Mouse (Mus musculus): ENCODE measurements around the gene Mtmr3. TPM values are rescaled to one million over a fixed set of nuclear protein-coding genes. Genes with fewer than 3 reads are reported as not detected.

The Mtmr3 gene
- polyA plus RNA-seq, 1 experiment, result 35.3 TPM

DNA sequence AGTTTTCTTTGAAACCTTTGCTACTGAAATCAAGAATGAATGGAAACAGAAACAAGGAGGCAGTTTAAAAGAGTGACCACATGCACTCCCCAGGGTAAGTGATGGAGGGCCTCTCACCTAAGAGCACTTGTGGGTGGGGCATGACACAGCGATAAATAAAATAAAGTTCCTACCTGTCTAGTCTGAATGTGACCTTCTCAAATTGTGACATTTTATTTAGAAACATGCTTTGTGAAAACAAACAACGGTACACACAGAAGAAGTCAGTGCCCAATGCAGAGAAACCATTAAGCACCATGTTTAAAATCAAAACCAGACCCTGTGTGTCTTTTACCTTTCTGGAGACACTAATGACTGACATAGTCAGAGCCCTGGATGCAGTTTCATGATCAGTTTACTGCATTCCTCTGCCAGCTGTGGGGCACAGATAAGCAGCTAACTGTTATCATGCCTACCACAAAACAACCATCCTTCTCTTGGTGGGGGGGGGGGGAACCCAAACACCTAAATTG lies 51.6 kb downstream of the Mtmr3 start:
- WGBS, result 81% methylated on average over 2 of the region's 2 CpGs
- no peak overlapping the region; the same call in 1 of the 2 replicates for H3K4me3 ChIP-seq (ENCODE audit: extremely low read depth, insufficient read depth, insufficient read length)
- no peaks in the 10 kb centered on the region; the same call in 1 of the 2 replicates for H3K36me3 ChIP-seq (ENCODE audit: control insufficient read depth, insufficient read depth, low read length)
- no peak for DNase-seq (ENCODE audit: low read depth in 1 of 2, low spot score in 2 of 2)
- peaks cover 10% of the 10 kb centered on the region; the same call in 1 of the 2 replicates for H3K4me1 ChIP-seq (ENCODE audit: control insufficient read depth, insufficient read depth, insufficient read length)
- H3K27ac ChIP-seq (ENCODE audit: insufficient read depth, low read length), result no peak overlapping the region
- no peak for TF ChIP-seq CTCF (IDR thresholded peaks at IDR 0.05; ENCODE audit: extremely low read depth, insufficient read depth, insufficient read length, insufficient replicate concordance)
- no peak for TF ChIP-seq POLR2A (IDR thresholded peaks at IDR 0.05; ENCODE audit: low read depth, low read length)
- no peaks in the 10 kb centered on the region for H3K27me3 ChIP-seq (ENCODE audit: control insufficient read depth, insufficient read depth, low read length)

DNA sequence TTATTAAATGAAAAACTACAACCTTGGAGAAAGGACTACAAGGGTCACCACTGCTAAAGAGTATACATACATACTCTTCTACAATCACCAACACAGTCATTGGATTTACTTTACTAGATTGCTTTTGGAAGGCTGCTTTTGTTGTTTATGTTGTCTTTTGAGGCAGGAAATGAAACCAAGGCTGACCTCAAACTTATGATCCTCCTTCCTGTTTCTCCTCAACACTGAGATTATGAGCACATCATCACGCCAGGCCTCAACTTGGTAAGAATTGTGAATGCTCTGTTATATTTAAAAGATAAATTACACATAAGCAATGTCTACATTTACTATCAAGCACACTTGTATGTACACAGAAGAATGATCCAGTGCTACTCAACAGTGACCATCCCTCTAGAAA lies 58.0 kb downstream of the Mtmr3 start:
- no peak for TF ChIP-seq POLR2A (IDR thresholded peaks at IDR 0.05; ENCODE audit: low read depth, low read length)
- TF ChIP-seq CTCF (IDR thresholded peaks at IDR 0.05; ENCODE audit: extremely low read depth, insufficient read depth, insufficient read length, insufficient replicate concordance), result no peak
- peak in 1 of 2 experiments; percentile 42 for DNase-seq (ENCODE audit: low read depth in 1 of 2, low spot score in 2 of 2)
- WGBS, result 14% methylated on average over 1 of the region's 1 CpGs
- Histone ChIP-seq H3K4me1 (ENCODE audit: control insufficient read depth, insufficient read depth, insufficient read length) (peaks cover 6% of the 10 kb centered on the region; the same call in 1 of the 2 replicates), H3K36me3 (ENCODE audit: control insufficient read depth, insufficient read depth, low read length) (no peaks in the 10 kb centered on the region; the same call in none of the 2 replicates), H3K27me3 (ENCODE audit: control insufficient read depth, insufficient read depth, low read length) (no peaks in the 10 kb centered on the region), H3K27ac (ENCODE audit: insufficient read depth, low read length) (peak overlapping the region; percentile 37), H3K4me3 (ENCODE audit: extremely low read depth, insufficient read depth, insufficient read length) (no peak overlapping the region)

DNA sequence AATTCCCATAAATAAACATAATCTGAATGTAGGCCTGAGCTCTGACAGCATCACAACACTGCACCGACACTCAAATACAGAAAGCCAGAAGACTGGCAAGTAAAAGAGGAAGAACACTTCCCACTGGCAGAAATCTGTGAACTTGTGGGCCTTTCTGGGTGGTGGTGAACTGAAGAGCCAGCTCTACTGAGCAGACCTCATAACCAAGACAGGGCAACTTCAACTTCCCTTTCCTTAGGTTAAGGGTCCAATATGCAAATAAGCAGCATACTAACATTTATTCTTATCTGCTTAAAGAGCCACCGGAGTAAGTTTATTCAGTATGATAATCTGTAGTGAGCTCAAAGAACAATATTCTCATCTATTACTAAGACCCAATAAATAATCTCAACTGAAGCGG lies 67.5 kb downstream of the Mtmr3 start:
- no peaks in the 10 kb centered on the region; the same call in 1 of the 2 replicates for H3K4me1 ChIP-seq (ENCODE audit: control insufficient read depth, insufficient read depth, insufficient read length)
- no peak overlapping the region for H3K4me3 ChIP-seq (ENCODE audit: extremely low read depth, insufficient read depth, insufficient read length)
- no peak for TF ChIP-seq CTCF (IDR thresholded peaks at IDR 0.05; ENCODE audit: extremely low read depth, insufficient read depth, insufficient read length, insufficient replicate concordance)
- no peak for TF ChIP-seq POLR2A (IDR thresholded peaks at IDR 0.05; ENCODE audit: low read depth, low read length)
- H3K27me3 ChIP-seq (ENCODE audit: control insufficient read depth, insufficient read depth, low read length), result no peaks in the 10 kb centered on the region
- DNase-seq (ENCODE audit: low read depth in 1 of 2, low spot score in 2 of 2), result no peak
- H3K27ac ChIP-seq (ENCODE audit: insufficient read depth, low read length), result no peak overlapping the region
- peaks cover 21% of the 10 kb centered on the region for H3K36me3 ChIP-seq (ENCODE audit: control insufficient read depth, insufficient read depth, low read length)
- 48% methylated on average over 3 of the region's 3 CpGs for WGBS

DNA sequence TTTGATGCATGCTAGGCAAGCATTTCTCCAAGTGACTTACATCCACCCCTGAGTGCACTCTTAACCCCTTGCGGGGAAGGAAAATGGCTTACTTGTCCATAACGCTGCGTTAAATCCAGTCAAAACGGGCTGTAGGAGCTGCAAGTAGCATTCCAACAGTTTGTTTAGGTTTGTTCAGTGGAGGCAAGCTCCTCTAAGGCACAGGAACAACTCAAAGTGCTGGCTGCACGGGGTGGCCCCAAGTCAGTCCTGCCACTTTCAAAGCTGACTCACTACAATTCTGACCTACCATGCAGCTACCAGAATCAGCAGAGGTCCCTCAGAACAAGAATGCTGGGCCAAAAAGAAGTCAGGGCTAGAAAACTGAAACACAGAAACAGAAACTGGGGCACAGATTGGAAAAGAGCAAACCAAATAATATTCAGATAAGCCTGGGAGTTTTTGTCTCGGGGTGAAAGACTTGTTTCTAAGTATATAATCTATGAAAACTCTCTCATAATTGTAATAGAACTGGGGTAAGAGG lies 72.5 kb downstream of the Mtmr3 start:
- TF ChIP-seq POLR2A (IDR thresholded peaks at IDR 0.05; ENCODE audit: low read depth, low read length) (no peak), CTCF (IDR thresholded peaks at IDR 0.05; ENCODE audit: extremely low read depth, insufficient read depth, insufficient read length, insufficient replicate concordance) (no peak)
- Histone ChIP-seq H3K4me3 (ENCODE audit: extremely low read depth, insufficient read depth, insufficient read length) (no peak overlapping the region), H3K27ac (ENCODE audit: insufficient read depth, low read length) (no peak overlapping the region), H3K27me3 (ENCODE audit: control insufficient read depth, insufficient read depth, low read length) (no peaks in the 10 kb centered on the region), H3K4me1 (ENCODE audit: control insufficient read depth, insufficient read depth, insufficient read length) (no peaks in the 10 kb centered on the region; the same call in 1 of the 2 replicates), H3K36me3 (ENCODE audit: control insufficient read depth, insufficient read depth, low read length) (peaks cover 27% of the 10 kb centered on the region)
- DNase-seq (ENCODE audit: low read depth in 1 of 2, low spot score in 2 of 2), result no peak
- 89% methylated on average over 6 of the region's 6 CpGs for WGBS

DNA sequence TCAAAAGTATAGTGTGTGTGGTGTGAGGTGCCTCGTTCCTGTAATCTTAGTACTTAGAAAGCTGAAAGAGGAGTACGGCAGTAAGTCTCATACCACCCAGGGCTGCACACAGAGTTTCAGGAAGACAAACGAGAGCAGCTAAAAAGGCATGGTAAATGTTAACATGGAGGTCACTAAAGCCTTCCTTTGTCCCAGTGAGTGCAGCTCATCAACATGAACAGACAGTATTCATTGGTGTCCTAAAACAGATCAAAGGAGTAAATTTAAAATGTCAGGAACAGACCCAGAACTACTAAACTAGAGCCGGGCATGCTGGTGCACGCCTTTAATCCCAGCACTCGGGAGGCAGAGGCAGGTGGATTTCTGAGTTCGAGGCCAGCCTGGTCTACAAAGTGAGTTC lies 75.7 kb downstream of the Mtmr3 start:
- Histone ChIP-seq H3K27me3 (ENCODE audit: control insufficient read depth, insufficient read depth, low read length) (no peaks in the 10 kb centered on the region), H3K27ac (ENCODE audit: insufficient read depth, low read length) (no peak overlapping the region), H3K4me3 (ENCODE audit: extremely low read depth, insufficient read depth, insufficient read length) (no peak overlapping the region), H3K36me3 (ENCODE audit: control insufficient read depth, insufficient read depth, low read length) (peaks cover 24% of the 10 kb centered on the region), H3K4me1 (ENCODE audit: control insufficient read depth, insufficient read depth, insufficient read length) (no peaks in the 10 kb centered on the region)
- DNase-seq (ENCODE audit: low read depth in 1 of 2, low spot score in 2 of 2), result no peak
- 92% methylated on average over 7 of the region's 7 CpGs for WGBS
- TF ChIP-seq CTCF (IDR thresholded peaks at IDR 0.05; ENCODE audit: extremely low read depth, insufficient read depth, insufficient read length, insufficient replicate concordance) (no peak), POLR2A (IDR thresholded peaks at IDR 0.05; ENCODE audit: low read depth, low read length) (no peak)

DNA sequence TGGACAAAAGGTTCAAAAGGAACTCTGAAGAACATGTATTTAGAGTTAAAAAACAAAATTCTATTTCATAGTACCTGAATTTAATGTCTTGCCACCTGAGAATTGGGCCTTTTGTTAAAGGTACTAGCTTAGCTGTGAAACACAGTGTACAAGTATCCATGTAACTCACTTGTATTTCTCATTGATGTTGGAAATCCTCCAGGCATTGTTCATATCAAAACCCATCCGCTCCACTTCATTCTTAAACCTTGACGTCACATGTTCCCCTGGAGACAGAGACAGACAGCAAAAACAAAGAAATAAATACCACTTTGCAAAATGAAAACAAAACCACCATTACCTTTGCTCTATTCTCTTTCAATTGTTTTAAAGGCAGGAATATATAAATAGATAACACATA lies 87.2 kb downstream of the Mtmr3 start:
- 94% methylated on average over 2 of the region's 2 CpGs for WGBS
- TF ChIP-seq POLR2A (IDR thresholded peaks at IDR 0.05; ENCODE audit: low read depth, low read length) (no peak), CTCF (IDR thresholded peaks at IDR 0.05; ENCODE audit: extremely low read depth, insufficient read depth, insufficient read length, insufficient replicate concordance) (no peak)

DNA sequence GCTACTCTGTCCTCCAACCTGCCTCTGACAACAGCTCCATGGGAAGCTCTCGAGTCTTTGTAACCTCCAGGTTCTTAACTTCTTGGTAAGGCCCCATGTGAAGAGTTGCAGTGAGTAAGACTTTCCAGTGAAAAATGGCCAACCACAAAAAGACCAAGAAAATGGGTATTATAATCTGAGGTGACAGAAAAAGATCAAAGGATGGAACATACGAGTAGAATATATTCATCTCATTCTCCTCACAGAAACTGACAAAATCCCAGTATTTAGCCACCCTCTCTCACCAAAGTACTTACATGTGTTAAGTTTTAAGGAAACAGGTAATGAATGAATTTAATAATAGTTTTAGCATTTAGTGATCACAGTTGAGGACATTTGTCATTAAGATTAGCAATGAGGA lies 88.2 kb downstream of the Mtmr3 start:
- H3K4me3 ChIP-seq (ENCODE audit: extremely low read depth, insufficient read depth, insufficient read length), result no peak overlapping the region
- WGBS, result 95% methylated on average over 2 of the region's 2 CpGs
- no peak overlapping the region for H3K27ac ChIP-seq (ENCODE audit: insufficient read depth, low read length)
- TF ChIP-seq POLR2A (IDR thresholded peaks at IDR 0.05; ENCODE audit: low read depth, low read length) (no peak), CTCF (IDR thresholded peaks at IDR 0.05; ENCODE audit: extremely low read depth, insufficient read depth, insufficient read length, insufficient replicate concordance) (no peak)
- no peaks in the 10 kb centered on the region for H3K27me3 ChIP-seq (ENCODE audit: control insufficient read depth, insufficient read depth, low read length)
- peaks cover 29% of the 10 kb centered on the region for H3K36me3 ChIP-seq (ENCODE audit: control insufficient read depth, insufficient read depth, low read length)
- DNase-seq (ENCODE audit: low read depth in 1 of 2, low spot score in 2 of 2), result no peak
- H3K4me1 ChIP-seq (ENCODE audit: control insufficient read depth, insufficient read depth, insufficient read length), result no peaks in the 10 kb centered on the region

More for the DNA sequence above, 87.2 kb downstream of the Mtmr3 start:
- DNase-seq (ENCODE audit: low read depth in 1 of 2, low spot score in 2 of 2), result no peak
- Histone ChIP-seq H3K4me1 (ENCODE audit: control insufficient read depth, insufficient read depth, insufficient read length) (no peaks in the 10 kb centered on the region), H3K27ac (ENCODE audit: insufficient read depth, low read length) (no peak overlapping the region), H3K36me3 (ENCODE audit: control insufficient read depth, insufficient read depth, low read length) (peaks cover 28% of the 10 kb centered on the region), H3K4me3 (ENCODE audit: extremely low read depth, insufficient read depth, insufficient read length) (no peak overlapping the region), H3K27me3 (ENCODE audit: control insufficient read depth, insufficient read depth, low read length) (no peaks in the 10 kb centered on the region)
